Mouse (Mus musculus) ES-E14 (cell line): ENCODE data around the gene Fam133b.

Experiments
- CHD2 ChIP-seq: IDR thresholded peaks from 2 replicates; pipeline ENCODE4 v1.6.1; 2014; ENCODE audit warnings: mild to moderate bottlenecking, low read depth, low read length, inconsistent platforms
- HCFC1 ChIP-seq: IDR thresholded peaks from 2 replicates; pipeline ENCODE4 v1.6.1; 2012; ENCODE audit warnings: low read length, inconsistent platforms, borderline replicate concordance; ENCODE audit not compliant: insufficient read depth
- MAFK ChIP-seq: IDR thresholded peaks from 2 replicates; pipeline ENCODE4 v1.6.1; 2014; ENCODE audit warnings: mild to moderate bottlenecking, low read depth, low read length, inconsistent platforms; ENCODE audit not compliant: insufficient read depth
- ZC3H11A ChIP-seq: IDR thresholded peaks from 2 replicates; pipeline ENCODE4 v1.6.1; 2012; ENCODE audit warnings: low read depth, mild to moderate bottlenecking, inconsistent platforms, low read length, borderline replicate concordance
- ZNF384 ChIP-seq: IDR thresholded peaks from 2 replicates; pipeline ENCODE4 v1.6.1; 2012; ENCODE audit warnings: low read depth, low read length, inconsistent platforms

DNA sequence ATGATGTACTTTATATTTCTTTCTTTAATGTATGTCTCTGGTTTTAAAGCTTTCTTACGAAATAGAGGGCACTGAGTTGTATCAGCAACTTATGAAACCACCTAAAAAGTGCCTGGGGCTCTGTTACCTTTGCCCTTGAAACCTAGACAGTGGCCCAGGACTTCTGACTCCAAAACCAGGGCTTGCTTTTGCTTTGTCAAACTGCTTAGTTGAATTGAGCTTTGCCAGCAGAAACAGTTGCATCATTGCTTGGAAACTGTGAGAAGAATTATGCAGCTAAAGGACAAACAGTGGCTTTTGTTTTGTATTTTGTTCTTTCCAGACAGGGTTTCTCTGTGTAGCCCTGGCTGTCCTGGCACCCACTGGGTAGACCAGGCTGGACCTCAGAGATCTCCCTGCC lies 56.7 kb downstream of the Fam133b start:
- no peak for TF ChIP-seq MAFK
- no peak for TF ChIP-seq ZC3H11A
- TF ChIP-seq HCFC1 = no peak
- TF ChIP-seq CHD2 = no peak
- TF ChIP-seq ZNF384 = no peak
